Mouse (Mus musculus): ENCODE measurements at regions not wholly inside any gene's neighbourhood (a gene's known extent, or its start where the extent isn't known, plus 50 kb on each side); places are given as distances from the start of the nearest gene placed in this dataset.

DNA sequence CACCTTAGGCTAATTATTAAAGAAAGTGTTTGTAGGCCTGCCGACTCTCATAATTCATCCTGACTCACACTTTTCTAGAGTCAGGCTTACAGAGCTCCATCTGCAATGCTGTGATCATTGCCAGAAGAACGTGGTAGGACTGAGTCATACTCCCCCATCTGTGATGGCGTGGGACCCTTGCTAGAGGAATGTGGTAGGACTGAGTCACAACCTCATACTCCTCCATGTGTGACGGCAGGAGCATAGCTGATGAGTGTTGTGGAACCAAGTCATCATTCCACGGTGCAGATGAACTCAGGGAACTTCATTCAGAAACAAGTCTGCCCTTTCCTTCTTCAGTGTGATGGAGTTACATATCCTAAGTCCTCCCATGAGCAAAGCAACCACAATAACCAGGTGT lies 193.4 kb upstream of the Nrp1 start:
- no peak overlapping the region for H3K27ac ChIP-seq (ENCODE audit: low read depth, low read length)
- H3K27me3 ChIP-seq (ENCODE audit: control insufficient read depth, insufficient read depth, low read length) = no peaks in the 10 kb centered on the region
- H3K4me3 ChIP-seq (ENCODE audit: low read depth, low read length) = no peak overlapping the region
- no peaks in the 10 kb centered on the region for H3K9me3 ChIP-seq (ENCODE audit: control insufficient read depth, low read length)
- no peak for DNase-seq (ENCODE audit: low spot score, missing footprints)
- ATAC-seq (ENCODE audit: low FRiP score) = no peak
- 92% methylated on average over 5 of the region's 5 CpGs for WGBS
- no peaks in the 10 kb centered on the region for H3K36me3 ChIP-seq (ENCODE audit: control insufficient read depth, insufficient read depth, low read length)
- H3K4me1 ChIP-seq (ENCODE audit: control insufficient read depth, insufficient read depth, low read length) = no peaks in the 10 kb centered on the region
- no peak overlapping the region for H3K4me2 ChIP-seq
- H3K9ac ChIP-seq (ENCODE audit: low read length) = no peak overlapping the region

- Histone ChIP-seq H3K27ac (ENCODE audit: low read depth, low read length) (no peak overlapping the region), H3K9ac (ENCODE audit: low read length) (no peak overlapping the region), H3K9me3 (ENCODE audit: control insufficient read depth, low read length) (no peaks in the 10 kb centered on the region), H3K27me3 (ENCODE audit: control insufficient read depth, insufficient read depth, low read length) (no peaks in the 10 kb centered on the region), H3K4me2 (no peak overlapping the region), H3K4me3 (ENCODE audit: low read depth, low read length) (no peak overlapping the region), H3K4me1 (ENCODE audit: control insufficient read depth, insufficient read depth, low read length) (no peaks in the 10 kb centered on the region), H3K36me3 (ENCODE audit: control insufficient read depth, insufficient read depth, low read length) (no peaks in the 10 kb centered on the region)
- 91% methylated on average over 2 of the region's 2 CpGs for WGBS
- DNase-seq (ENCODE audit: low spot score, missing footprints) (no peak), ATAC-seq (ENCODE audit: low FRiP score) (no peak)
Measured at GRCm38 (mm10) chr8:128165591-128165990, 192.8 kb upstream of the Nrp1 start.

DNA sequence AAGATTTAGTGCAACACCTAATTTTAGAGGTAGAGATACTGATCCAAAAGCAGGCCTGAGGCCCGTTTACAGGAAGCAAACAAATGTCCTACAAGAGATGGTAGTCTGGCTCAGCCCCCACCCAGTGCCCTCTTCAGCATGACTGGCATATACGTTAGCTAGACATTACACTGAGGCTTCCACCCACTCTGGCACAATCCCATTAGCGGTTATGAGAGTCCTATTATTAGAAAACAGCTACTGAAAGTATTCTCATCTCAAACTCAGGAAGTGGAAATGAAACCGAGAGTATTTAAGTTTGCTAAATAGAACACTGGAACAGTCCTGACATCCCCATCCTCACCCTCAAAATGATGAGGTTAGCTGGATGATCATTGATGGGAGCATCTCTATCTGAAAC lies 192.3 kb upstream of the Nrp1 start:
- H3K27ac ChIP-seq (ENCODE audit: low read depth, low read length) = no peak overlapping the region
- no peak overlapping the region for H3K9ac ChIP-seq (ENCODE audit: low read length)
- no peaks in the 10 kb centered on the region for H3K4me1 ChIP-seq (ENCODE audit: control insufficient read depth, insufficient read depth, low read length)
- H3K27me3 ChIP-seq (ENCODE audit: control insufficient read depth, insufficient read depth, low read length) = no peaks in the 10 kb centered on the region
- H3K4me3 ChIP-seq (ENCODE audit: low read depth, low read length) = no peak overlapping the region
- ATAC-seq (ENCODE audit: low FRiP score) (no peak), DNase-seq (ENCODE audit: low spot score, missing footprints) (no peak)
- no peaks in the 10 kb centered on the region for H3K36me3 ChIP-seq (ENCODE audit: control insufficient read depth, insufficient read depth, low read length)
- H3K9me3 ChIP-seq (ENCODE audit: control insufficient read depth, low read length) = no peaks in the 10 kb centered on the region
- 94% methylated on average over 4 of the region's 4 CpGs for WGBS
- no peak overlapping the region for H3K4me2 ChIP-seq

- H3K4me2 ChIP-seq = no peak overlapping the region
- 78% methylated on average over 3 of the region's 3 CpGs for WGBS
- H3K4me1 ChIP-seq (ENCODE audit: control insufficient read depth, insufficient read depth, low read length) = no peaks in the 10 kb centered on the region
- no peak overlapping the region for H3K9ac ChIP-seq (ENCODE audit: low read length)
- no peak for DNase-seq (ENCODE audit: low spot score, missing footprints)
- no peaks in the 10 kb centered on the region for H3K27me3 ChIP-seq (ENCODE audit: control insufficient read depth, insufficient read depth, low read length)
- no peaks in the 10 kb centered on the region for H3K36me3 ChIP-seq (ENCODE audit: control insufficient read depth, insufficient read depth, low read length)
- no peak overlapping the region for H3K27ac ChIP-seq (ENCODE audit: low read depth, low read length)
- H3K4me3 ChIP-seq (ENCODE audit: low read depth, low read length) = no peak overlapping the region
- ATAC-seq (ENCODE audit: low FRiP score) = no peak
- no peaks in the 10 kb centered on the region for H3K9me3 ChIP-seq (ENCODE audit: control insufficient read depth, low read length)
Measured at GRCm38 (mm10) chr8:128168819-128169218, 189.6 kb upstream of the Nrp1 start.

DNA sequence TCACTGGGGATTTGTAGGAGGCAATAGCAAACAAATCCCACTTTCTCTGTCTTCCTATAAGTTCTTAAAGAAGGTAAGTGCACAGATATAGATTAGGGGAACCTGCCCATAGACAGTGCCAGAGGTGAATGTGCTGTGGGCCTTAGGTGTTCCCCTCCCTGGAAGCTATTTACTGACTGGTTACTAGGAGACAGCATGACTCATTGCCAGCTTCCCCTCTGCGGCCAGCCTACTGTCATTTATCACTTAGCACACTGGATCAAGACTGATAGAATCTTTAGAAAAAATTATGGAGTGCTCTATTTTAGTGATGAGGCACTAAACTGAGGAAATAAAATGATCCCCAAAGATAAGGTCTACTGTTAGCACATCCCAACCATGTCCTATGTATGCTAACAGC lies 187.3 kb upstream of the Nrp1 start:
- H3K27ac ChIP-seq (ENCODE audit: low read depth, low read length) = no peak overlapping the region
- H3K27me3 ChIP-seq (ENCODE audit: control insufficient read depth, insufficient read depth, low read length) = no peaks in the 10 kb centered on the region
- H3K36me3 ChIP-seq (ENCODE audit: control insufficient read depth, insufficient read depth, low read length) = no peaks in the 10 kb centered on the region
- H3K4me2 ChIP-seq = no peak overlapping the region
- no peak for ATAC-seq (ENCODE audit: low FRiP score)
- H3K4me1 ChIP-seq (ENCODE audit: control insufficient read depth, insufficient read depth, low read length) = no peaks in the 10 kb centered on the region
- no peaks in the 10 kb centered on the region for H3K9me3 ChIP-seq (ENCODE audit: control insufficient read depth, low read length)
- DNase-seq (ENCODE audit: low spot score, missing footprints) = no peak
- 76% methylated on average over 1 of the region's 1 CpGs for WGBS
- no peak overlapping the region for H3K9ac ChIP-seq (ENCODE audit: low read length)
- no peak overlapping the region for H3K4me3 ChIP-seq (ENCODE audit: low read depth, low read length)

GRCm38 (mm10) chr8:128180214-128180613 lies 178.2 kb upstream of the Nrp1 start:
- Histone ChIP-seq H3K36me3 (ENCODE audit: control insufficient read depth, insufficient read depth, low read length) (no peaks in the 10 kb centered on the region), H3K9ac (ENCODE audit: low read length) (no peak overlapping the region), H3K4me1 (ENCODE audit: control insufficient read depth, insufficient read depth, low read length) (no peaks in the 10 kb centered on the region), H3K4me2 (no peak overlapping the region), H3K4me3 (ENCODE audit: low read depth, low read length) (no peak overlapping the region), H3K27ac (ENCODE audit: low read depth, low read length) (no peak overlapping the region), H3K9me3 (ENCODE audit: control insufficient read depth, low read length) (no peaks in the 10 kb centered on the region), H3K27me3 (ENCODE audit: control insufficient read depth, insufficient read depth, low read length) (no peaks in the 10 kb centered on the region)
- no peak for DNase-seq (ENCODE audit: low spot score, missing footprints)
- WGBS = 77% methylated on average over 5 of the region's 5 CpGs
- no peak for ATAC-seq (ENCODE audit: low FRiP score)

DNA sequence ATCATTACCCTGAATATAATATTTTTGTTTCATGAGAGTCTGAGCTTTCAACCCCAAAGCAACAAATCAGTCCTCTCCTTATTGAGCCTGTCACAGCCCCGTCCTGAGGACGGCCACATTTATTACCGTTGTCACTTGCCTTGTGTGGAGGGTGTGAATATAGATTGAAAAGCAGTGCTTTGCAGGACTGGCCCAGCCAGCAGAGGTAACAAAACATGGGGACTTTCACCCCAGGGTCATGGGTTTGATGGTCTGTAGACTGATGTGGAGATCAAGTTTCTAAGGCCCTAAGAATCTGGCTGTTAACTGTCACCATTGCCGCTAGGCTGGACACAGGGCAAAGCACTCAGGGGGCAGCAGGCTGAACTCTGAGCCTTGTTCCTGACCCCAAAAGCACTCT lies 175.3 kb upstream of the Nrp1 start:
- WGBS = 78% methylated on average over 4 of the region's 4 CpGs
- Histone ChIP-seq H3K27me3 (ENCODE audit: control insufficient read depth, insufficient read depth, low read length) (no peaks in the 10 kb centered on the region), H3K4me1 (ENCODE audit: control insufficient read depth, insufficient read depth, low read length) (no peaks in the 10 kb centered on the region), H3K27ac (ENCODE audit: low read depth, low read length) (no peak overlapping the region), H3K9ac (ENCODE audit: low read length) (no peak overlapping the region), H3K4me3 (ENCODE audit: low read depth, low read length) (no peak overlapping the region), H3K9me3 (ENCODE audit: control insufficient read depth, low read length) (no peaks in the 10 kb centered on the region), H3K36me3 (ENCODE audit: control insufficient read depth, insufficient read depth, low read length) (no peaks in the 10 kb centered on the region), H3K4me2 (no peak overlapping the region)
- DNase-seq (ENCODE audit: low spot score, missing footprints) = no peak
- ATAC-seq (ENCODE audit: low FRiP score) = no peak

- Histone ChIP-seq H3K4me1 (ENCODE audit: control insufficient read depth, insufficient read depth, low read length) (no peaks in the 10 kb centered on the region), H3K9me3 (ENCODE audit: control insufficient read depth, low read length) (no peaks in the 10 kb centered on the region), H3K9ac (ENCODE audit: low read length) (no peak overlapping the region), H3K4me3 (ENCODE audit: low read depth, low read length) (no peak overlapping the region), H3K36me3 (ENCODE audit: control insufficient read depth, insufficient read depth, low read length) (no peaks in the 10 kb centered on the region), H3K27ac (ENCODE audit: low read depth, low read length) (no peak overlapping the region), H3K27me3 (ENCODE audit: control insufficient read depth, insufficient read depth, low read length) (no peaks in the 10 kb centered on the region), H3K4me2 (no peak overlapping the region)
- DNase-seq (ENCODE audit: low spot score, missing footprints) = no peak
- ATAC-seq (ENCODE audit: low FRiP score) = no peak
- 88% methylated on average over 6 of the region's 6 CpGs for WGBS
Measured at GRCm38 (mm10) chr8:128188321-128188720, 170.1 kb upstream of the Nrp1 start.

GRCm38 (mm10) chr8:128193293-128193887 lies 165.0 kb upstream of the Nrp1 start:
- Histone ChIP-seq H3K9ac (ENCODE audit: low read length) (no peak overlapping the region), H3K27ac (ENCODE audit: low read depth, low read length) (no peak overlapping the region), H3K9me3 (ENCODE audit: control insufficient read depth, low read length) (no peaks in the 10 kb centered on the region; the same call in 1 of the 2 replicates), H3K4me2 (no peak overlapping the region), H3K27me3 (ENCODE audit: control insufficient read depth, insufficient read depth, low read length) (no peaks in the 10 kb centered on the region), H3K4me1 (ENCODE audit: control insufficient read depth, insufficient read depth, low read length) (no peaks in the 10 kb centered on the region), H3K4me3 (ENCODE audit: low read depth, low read length) (no peak overlapping the region), H3K36me3 (ENCODE audit: control insufficient read depth, insufficient read depth, low read length) (no peaks in the 10 kb centered on the region)
- DNase-seq (ENCODE audit: low spot score, missing footprints) (no peak), ATAC-seq (ENCODE audit: low FRiP score) (no peak)
- WGBS = 80% methylated on average over 3 of the region's 3 CpGs

GRCm38 (mm10) chr8:128200815-128201214 lies 157.6 kb upstream of the Nrp1 start:
- no peak overlapping the region for H3K9ac ChIP-seq (ENCODE audit: low read length)
- no peak overlapping the region for H3K27ac ChIP-seq (ENCODE audit: low read depth, low read length)
- DNase-seq (ENCODE audit: low spot score, missing footprints) = no peak
- WGBS = 90% methylated on average over 1 of the region's 1 CpGs
- ATAC-seq (ENCODE audit: low FRiP score) = no peak
- H3K4me2 ChIP-seq = no peak overlapping the region
- no peak overlapping the region for H3K4me3 ChIP-seq (ENCODE audit: low read depth, low read length)
- no peaks in the 10 kb centered on the region for H3K4me1 ChIP-seq (ENCODE audit: control insufficient read depth, insufficient read depth, low read length)
- H3K36me3 ChIP-seq (ENCODE audit: control insufficient read depth, insufficient read depth, low read length) = no peaks in the 10 kb centered on the region
- no peaks in the 10 kb centered on the region; the same call in 1 of the 2 replicates for H3K9me3 ChIP-seq (ENCODE audit: control insufficient read depth, low read length)
- no peaks in the 10 kb centered on the region for H3K27me3 ChIP-seq (ENCODE audit: control insufficient read depth, insufficient read depth, low read length)
